Mouse (Mus musculus) natural killer cell, adult 2 months (primary cell): ENCODE results near the gene Samd14.

Experiments used
- DNase-seq, 2 experiments: peaks; one replicate each; pipeline ENCODE4 v3.0.0; 2022; ENCODE audit warnings: low spot score in 2 of 2

Samd14 gene

GRCm38 (mm10) chr11:95037306-95037705, 27.6 kb downstream of the Samd14 start:
- DNase-seq, result no peak

GRCm38 (mm10) chr11:95038156-95038817, 28.6 kb downstream of the Samd14 start:
- no peak for DNase-seq

- DNase-seq, result no peak
Measured at GRCm38 (mm10) chr11:95038818-95039655, 29.4 kb downstream of the Samd14 start.

GRCm38 (mm10) chr11:95039766-95040165, 30.1 kb downstream of the Samd14 start:
- DNase-seq, result no peak

GRCm38 (mm10) chr11:95040491-95041138, 30.9 kb downstream of the Samd14 start:
- peak; percentile 19 to 50 for DNase-seq

- DNase-seq, result peak; percentile 91
Measured at GRCm38 (mm10) chr11:95041139-95041609, 31.5 kb downstream of the Samd14 start, which contains the start of gene Pdk2. Gene Pdk2, minus strand, starts transcription at chr11:95041354.

GRCm38 (mm10) chr11:95042096-95042495, 32.4 kb downstream of the Samd14 start:
- DNase-seq, result peak; percentile 48 to 57

- no peak for DNase-seq
Measured at GRCm38 (mm10) chr11:95043060-95043459, 33.4 kb downstream of the Samd14 start.

GRCm38 (mm10) chr11:95043608-95044007, 33.9 kb downstream of the Samd14 start:
- no peak for DNase-seq

GRCm38 (mm10) chr11:95044185-95044870, 34.6 kb downstream of the Samd14 start:
- DNase-seq, result no peak

GRCm38 (mm10) chr11:95046980-95047680, 37.5 kb downstream of the Samd14 start:
- peak; percentile 58 to 68 for DNase-seq

GRCm38 (mm10) chr11:95053062-95053461, 43.4 kb downstream of the Samd14 start:
- no peak for DNase-seq

- no peak for DNase-seq
Measured at GRCm38 (mm10) chr11:95056768-95057501, 47.3 kb downstream of the Samd14 start.

- no peak for DNase-seq
Measured at GRCm38 (mm10) chr11:95069226-95069957, 59.7 kb downstream of the Samd14 start.

GRCm38 (mm10) chr11:95070140-95071107, 60.7 kb downstream of the Samd14 start:
- DNase-seq, result no peak

- no peak for DNase-seq
Measured at GRCm38 (mm10) chr11:95071266-95071665, 61.6 kb downstream of the Samd14 start.

- DNase-seq, result no peak
Measured at GRCm38 (mm10) chr11:95072136-95072535, 62.5 kb downstream of the Samd14 start.

GRCm38 (mm10) chr11:95072804-95073203, 63.1 kb downstream of the Samd14 start:
- no peak for DNase-seq
